Mouse (Mus musculus) small intestine, adult 10 weeks (tissue): ENCODE measurements around the gene Klhl6. TPM values are rescaled to one million over a fixed set of nuclear protein-coding genes. Genes with fewer than 3 reads are reported as not detected.

Experiments
- polyA plus RNA-seq: library from polyadenylated mRNA; stranded (reverse); fragments of 350-450 nt; fragmentation: Illumina TruSeq; extraction: RNeasy Lipid Tissue Mini Kit (QIAGEN cat#74804); gene quantifications from one replicate; pipeline ENCODE4 v1.2.3, GENCODE M21; 2014; ENCODE audit warnings: low replicate concordance

Gene Klhl6
- polyA plus RNA-seq = 2.2 TPM

DNA sequence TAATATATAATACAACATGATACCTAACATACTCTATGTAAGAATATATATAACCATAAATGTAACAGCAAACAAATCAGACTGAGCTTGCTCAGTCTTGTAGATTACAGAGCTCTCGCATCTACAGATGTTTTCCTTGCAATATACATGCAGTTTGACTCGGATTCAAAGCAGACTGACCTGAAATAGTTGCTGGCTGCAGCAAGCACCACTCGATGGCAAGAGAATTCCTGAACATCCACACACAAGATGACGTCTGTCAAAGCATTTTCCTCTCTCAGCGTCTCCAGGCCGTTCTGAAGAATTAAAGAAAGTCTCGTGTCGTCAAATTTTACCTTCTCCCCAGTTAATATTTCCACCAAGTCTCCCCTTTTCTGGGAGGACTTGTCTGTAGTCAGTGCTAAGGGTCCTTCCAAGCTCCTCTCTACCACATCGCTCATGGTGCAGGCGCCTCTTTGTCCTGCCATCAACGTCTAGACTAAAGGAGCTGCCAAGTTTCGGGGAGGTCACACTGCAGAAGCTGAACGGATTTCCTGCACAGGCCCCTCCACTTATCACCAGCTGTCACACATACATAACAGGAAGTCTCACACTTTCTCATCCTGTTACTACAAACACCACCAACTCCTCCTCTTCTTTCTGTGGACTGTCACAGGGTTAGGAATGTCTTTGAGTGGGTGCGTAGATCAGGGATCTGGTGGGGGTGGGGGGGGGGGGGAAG lies at the start of gene Klhl6:
Gene Klhl6, minus strand, starts transcription at position 501 of the 721 bp plus-strand sequence.

Other genes starting within 250 kb of the Klhl6 start
- 5.2 TPM for gene B3gnt5, start 222.8 kb downstream of the Klhl6 start, polyA plus RNA-seq
- gene Klhl24, start 114.5 kb upstream of the Klhl6 start, polyA plus RNA-seq = 24.8 TPM
- gene Yeats2, start 158.0 kb upstream of the Klhl6 start, polyA plus RNA-seq = 9.9 TPM